Mouse (Mus musculus): ENCODE data around the gene Gpr35. TPM values are rescaled to one million over a fixed set of nuclear protein-coding genes. Genes with fewer than 3 reads are reported as not detected.

Gpr35 gene
- 0.37 and 0.42 TPM in 2 replicates for polyA plus RNA-seq (2015; fragmentation: Nextera tagmentation; extraction: Ambion mirVana)

DNA sequence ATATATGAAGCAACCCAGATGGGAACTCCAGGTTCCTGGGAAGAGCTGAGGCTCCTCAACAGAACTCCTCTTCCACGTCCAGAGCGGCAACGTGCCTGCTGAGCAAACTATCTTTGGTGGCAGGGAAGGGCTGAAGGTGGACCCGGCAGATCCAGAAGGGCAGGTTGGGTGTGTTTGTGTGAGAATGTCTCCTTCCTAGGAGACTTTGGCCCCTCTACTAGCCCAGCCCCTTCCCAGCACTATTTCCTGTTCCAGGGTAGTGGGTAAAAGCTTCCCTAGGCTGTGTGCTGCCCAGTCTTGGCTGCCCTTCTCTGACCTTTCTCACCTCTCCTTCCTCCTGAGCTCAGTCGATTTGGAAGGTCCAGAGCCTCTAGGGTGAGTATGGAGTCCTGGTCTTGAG is at the start of gene Gpr35:
Gpr35 (plus strand) TSS at position 259 of the 400 bp plus-strand sequence.
- no peak within 1 kb of the TSS for H3K9ac ChIP-seq
- H3K4me3 ChIP-seq (replicated peaks), result no peak within 1 kb of the TSS
- DNase-seq (no peak), ATAC-seq (ENCODE audit: low read depth) (no peak)
- no peaks in the 10 kb centered on the region for H3K27me3 ChIP-seq
- H3K4me1 ChIP-seq (replicated peaks), result no peaks in the 10 kb centered on the region
- H3K4me2 ChIP-seq, result no peak within 1 kb of the TSS
- H3K36me3 ChIP-seq, result peaks cover 21% of the 10 kb centered on the region; the same call in 1 of the 2 replicates
- WGBS (ENCODE audit: insufficient replicate concordance), result 59% methylated on average over 5 of the region's 5 CpGs
- H3K27ac ChIP-seq, result no peak within 1 kb of the TSS
- no peaks in the 10 kb centered on the region for H3K9me3 ChIP-seq (replicated peaks)

DNA sequence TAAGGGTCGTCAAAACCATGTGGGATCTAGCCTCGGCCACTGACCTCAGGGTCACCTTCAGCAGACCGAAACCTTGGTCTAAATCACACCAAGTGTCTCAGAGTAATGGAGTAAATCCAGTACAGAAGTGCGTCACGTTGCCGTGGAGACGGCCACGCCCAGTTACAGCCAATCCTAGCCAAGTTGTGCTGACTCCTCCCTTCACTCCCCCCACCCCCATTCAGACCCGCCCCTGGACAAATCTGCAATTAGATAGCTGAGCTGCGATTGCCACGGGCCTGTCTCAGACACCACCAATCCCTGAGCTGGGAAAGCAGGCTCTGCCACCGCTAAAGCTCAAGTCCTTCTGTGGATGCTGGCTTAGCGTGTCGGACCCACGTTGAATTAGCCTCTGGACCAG is 47.9 kb upstream of the Gpr35 start, which contains the start of gene Ankmy1:
Ankmy1 (minus strand) TSS at position 121 of the 400 bp plus-strand sequence.
- Histone ChIP-seq H3K4me2 (peak within 1 kb of the TSS; percentile 35), H3K27me3 (peaks cover 24% of the 10 kb centered on the region), H3K27ac (no peak within 1 kb of the TSS), H3K4me1 (replicated peaks) (peaks cover 18% of the 10 kb centered on the region), H3K36me3 (peaks cover 5% of the 10 kb centered on the region; the same call in 1 of the 2 replicates), H3K9me3 (replicated peaks) (no peaks in the 10 kb centered on the region), H3K9ac (no peak within 1 kb of the TSS), H3K4me3 (replicated peaks) (no peak within 1 kb of the TSS)
- ATAC-seq (ENCODE audit: low read depth) (no peak), DNase-seq (peak; percentile 28)
- WGBS (ENCODE audit: insufficient replicate concordance), result 5% methylated on average over 15 of the region's 15 CpGs

- no peaks in the 10 kb centered on the region for H3K9me3 ChIP-seq (replicated peaks)
- H3K4me3 ChIP-seq (replicated peaks), result no peak overlapping the region
- no peak overlapping the region for H3K4me2 ChIP-seq
- no peak overlapping the region for H3K27ac ChIP-seq
- WGBS (ENCODE audit: insufficient replicate concordance), result 53% methylated on average over 4 of the region's 4 CpGs
- peaks cover 24% of the 10 kb centered on the region for H3K27me3 ChIP-seq
- ATAC-seq (ENCODE audit: low read depth) (no peak), DNase-seq (no peak)
- peaks cover 27% of the 10 kb centered on the region for H3K4me1 ChIP-seq (replicated peaks)
- peaks cover 5% of the 10 kb centered on the region; the same call in 1 of the 2 replicates for H3K36me3 ChIP-seq
- H3K9ac ChIP-seq, result no peak overlapping the region
Observed at GRCm38 (mm10) chr1:92903627-92904026, 47.0 kb upstream of the Gpr35 start.

GRCm38 (mm10) chr1:92905703-92906310 is 44.9 kb upstream of the Gpr35 start:
- Histone ChIP-seq H3K9me3 (replicated peaks) (no peaks in the 10 kb centered on the region), H3K27me3 (peaks cover 24% of the 10 kb centered on the region), H3K4me1 (replicated peaks) (peaks cover 46% of the 10 kb centered on the region), H3K4me3 (replicated peaks) (no peak overlapping the region), H3K9ac (no peak overlapping the region), H3K36me3 (peaks cover 5% of the 10 kb centered on the region; the same call in 1 of the 2 replicates), H3K4me2 (no peak overlapping the region), H3K27ac (no peak overlapping the region)
- WGBS (ENCODE audit: insufficient replicate concordance), result 65% methylated on average over 2 of the region's 2 CpGs
- DNase-seq, result no peak
- no peak for ATAC-seq (ENCODE audit: low read depth)

GRCm38 (mm10) chr1:92906779-92907631 is 43.7 kb upstream of the Gpr35 start, which contains the start of gene Dusp28:
TSS of gene Dusp28 (plus strand) at chr1:92906981.
- under 1% methylated on average over 81 of the region's 81 CpGs for WGBS (ENCODE audit: insufficient replicate concordance)
- peak; percentile 83 for DNase-seq
- H3K4me1 ChIP-seq (replicated peaks), result peaks cover 57% of the 10 kb centered on the region

DNA sequence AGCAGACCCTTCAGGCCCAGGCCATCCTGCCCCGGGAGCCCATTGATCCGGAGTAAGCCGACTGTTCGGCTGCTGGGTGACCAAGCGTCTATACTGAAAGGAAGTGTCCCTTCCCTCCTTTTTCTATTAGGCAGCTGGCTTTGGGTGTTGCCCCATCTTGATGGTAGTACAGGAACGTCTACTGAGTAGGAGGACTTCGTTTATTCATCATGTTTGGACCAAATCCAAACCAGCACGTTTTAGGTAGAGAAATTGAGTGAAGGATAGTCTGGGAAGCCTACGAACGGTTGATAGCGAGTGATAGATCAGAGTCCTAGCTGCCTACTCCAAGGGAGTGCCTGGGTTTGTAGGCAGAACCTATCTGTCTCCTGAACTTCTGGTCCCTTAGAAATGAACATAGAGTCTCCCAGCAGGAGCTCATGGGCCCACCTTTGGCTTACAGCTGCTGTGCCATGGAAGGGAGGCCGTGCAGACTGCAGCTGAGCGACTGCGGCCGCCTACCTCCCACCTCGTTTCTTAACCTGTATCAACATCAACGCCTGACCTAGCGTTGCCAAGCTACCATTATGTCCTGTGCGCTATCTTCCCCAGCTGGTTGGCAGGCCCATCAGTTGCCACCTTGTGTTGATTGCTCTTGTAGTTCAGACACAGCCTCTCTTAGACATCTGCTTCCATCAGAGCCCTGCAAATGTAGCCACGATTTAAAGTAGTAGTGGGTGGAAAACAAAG is 42.9 kb upstream of the Gpr35 start:
- peak overlapping the region; percentile 92 for H3K4me2 ChIP-seq
- peak; percentile 13 for ATAC-seq (ENCODE audit: low read depth)
- peak overlapping the region; percentile 88 for H3K27ac ChIP-seq
- H3K36me3 ChIP-seq, result peaks cover 5% of the 10 kb centered on the region; the same call in 1 of the 2 replicates
- peaks cover 62% of the 10 kb centered on the region for H3K4me1 ChIP-seq (replicated peaks)
- WGBS (ENCODE audit: insufficient replicate concordance), result 43% methylated on average over 20 of the region's 20 CpGs
- H3K4me3 ChIP-seq (replicated peaks), result peak overlapping the region; percentile 78
- peak overlapping the region; percentile 83 for H3K9ac ChIP-seq
- DNase-seq, result no peak
- peaks cover 7% of the 10 kb centered on the region; the same call in 1 of the 2 replicates for H3K27me3 ChIP-seq
- H3K9me3 ChIP-seq (replicated peaks), result no peaks in the 10 kb centered on the region

More at GRCm38 (mm10) chr1:92906779-92907631, 43.7 kb upstream of the Gpr35 start, which contains the start of gene Dusp28:
- Histone ChIP-seq H3K27ac (peak within 1 kb of the TSS; percentile 88), H3K4me3 (replicated peaks) (peak within 1 kb of the TSS; percentile 78), H3K36me3 (peaks cover 5% of the 10 kb centered on the region; the same call in 1 of the 2 replicates), H3K9ac (peak within 1 kb of the TSS; percentile 83), H3K27me3 (peaks cover 13% of the 10 kb centered on the region), H3K4me2 (peak within 1 kb of the TSS; percentile 92), H3K9me3 (replicated peaks) (no peaks in the 10 kb centered on the region)
- peak; percentile 90 for ATAC-seq (ENCODE audit: low read depth)

DNA sequence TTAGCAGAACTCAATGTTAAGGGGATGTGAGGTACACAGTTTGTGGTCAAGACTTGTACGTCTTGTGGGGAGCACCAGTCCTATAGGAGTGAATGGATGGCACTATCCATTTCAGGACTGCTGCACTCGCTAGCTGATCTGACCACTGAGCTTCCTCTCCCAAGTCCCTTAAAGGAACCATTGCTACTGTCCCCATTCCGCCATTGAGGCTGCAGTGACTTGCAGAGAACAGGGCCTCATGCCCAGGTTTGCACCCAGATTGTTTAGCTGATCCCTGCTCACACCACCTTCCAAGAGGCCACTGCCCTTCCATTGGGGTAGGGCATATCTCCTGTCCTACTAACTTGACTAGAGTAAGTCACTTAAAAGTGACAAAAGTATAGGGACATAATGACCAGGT is 42.0 kb upstream of the Gpr35 start:
- no peak overlapping the region for H3K9ac ChIP-seq
- H3K4me2 ChIP-seq, result 0 out of 2 replicates have a peak overlapping the region, but pooled peaks have one; percentile 92
- 75% methylated on average over 3 of the region's 3 CpGs for WGBS (ENCODE audit: insufficient replicate concordance)
- peaks cover 61% of the 10 kb centered on the region for H3K4me1 ChIP-seq (replicated peaks)
- DNase-seq (no peak), ATAC-seq (ENCODE audit: low read depth) (no peak)
- no peaks in the 10 kb centered on the region for H3K27me3 ChIP-seq
- H3K27ac ChIP-seq, result no peak overlapping the region
- no peaks in the 10 kb centered on the region for H3K9me3 ChIP-seq (replicated peaks)
- H3K4me3 ChIP-seq (replicated peaks), result no peak overlapping the region
- H3K36me3 ChIP-seq, result peaks cover 7% of the 10 kb centered on the region

DNA sequence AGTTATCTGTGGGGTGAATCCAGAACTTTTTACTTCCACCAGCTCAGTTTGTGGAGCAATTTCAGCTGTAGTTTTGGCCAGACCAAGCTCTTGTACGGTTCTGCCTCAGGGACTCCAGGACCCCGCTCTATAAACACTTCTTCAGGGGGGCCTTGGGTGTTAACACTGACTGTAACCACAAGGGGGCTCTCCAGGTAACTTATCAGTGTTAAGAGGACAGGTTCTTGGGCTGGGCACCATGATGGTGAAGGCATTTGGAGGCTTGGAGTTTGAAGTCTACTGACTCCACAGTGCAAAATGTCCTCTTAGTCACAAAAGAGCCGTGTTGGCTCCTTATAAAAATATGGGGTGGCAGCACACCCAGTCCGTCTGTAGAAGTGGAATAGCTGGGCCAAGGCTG is 41.6 kb upstream of the Gpr35 start:
- DNase-seq, result peak; percentile 23
- no peaks in the 10 kb centered on the region for H3K27me3 ChIP-seq
- no peak overlapping the region for H3K27ac ChIP-seq
- H3K4me3 ChIP-seq (replicated peaks), result no peak overlapping the region
- H3K9ac ChIP-seq, result no peak overlapping the region
- H3K36me3 ChIP-seq, result peaks cover 10% of the 10 kb centered on the region
- 62% methylated on average over 4 of the region's 4 CpGs for WGBS (ENCODE audit: insufficient replicate concordance)
- ATAC-seq (ENCODE audit: low read depth), result no peak
- H3K4me2 ChIP-seq, result no peak overlapping the region
- peaks cover 61% of the 10 kb centered on the region for H3K4me1 ChIP-seq (replicated peaks)
- H3K9me3 ChIP-seq (replicated peaks), result no peaks in the 10 kb centered on the region

- Histone ChIP-seq H3K9me3 (replicated peaks) (no peaks in the 10 kb centered on the region), H3K4me2 (peak within 1 kb of the TSS; percentile 95), H3K27ac (peak within 1 kb of the TSS; percentile 73), H3K4me3 (replicated peaks) (peak within 1 kb of the TSS; percentile 80), H3K36me3 (peaks cover 21% of the 10 kb centered on the region), H3K4me1 (replicated peaks) (peaks cover 61% of the 10 kb centered on the region), H3K27me3 (no peaks in the 10 kb centered on the region), H3K9ac (peak within 1 kb of the TSS; percentile 84)
- ATAC-seq (ENCODE audit: low read depth) (peak; percentile 66), DNase-seq (peak; percentile 59)
- WGBS (ENCODE audit: insufficient replicate concordance), result 1% methylated on average over 45 of the region's 57 CpGs
Observed at GRCm38 (mm10) chr1:92910239-92910885, 40.3 kb upstream of the Gpr35 start, which contains the start of gene Rnpepl1. TSS of gene Rnpepl1 (plus strand) at chr1:92910783.

GRCm38 (mm10) chr1:92910925-92911720 is 39.5 kb upstream of the Gpr35 start:
- DNase-seq (peak; percentile 26), ATAC-seq (ENCODE audit: low read depth) (peak; percentile 19)
- Histone ChIP-seq H3K27ac (peak overlapping the region; percentile 73), H3K36me3 (peaks cover 25% of the 10 kb centered on the region), H3K27me3 (no peaks in the 10 kb centered on the region), H3K4me1 (replicated peaks) (peaks cover 61% of the 10 kb centered on the region), H3K4me3 (replicated peaks) (peak overlapping the region; percentile 80), H3K9ac (peak overlapping the region; percentile 84), H3K9me3 (replicated peaks) (no peaks in the 10 kb centered on the region), H3K4me2 (peak overlapping the region; percentile 95)
- 2% methylated on average over 68 of the region's 85 CpGs for WGBS (ENCODE audit: insufficient replicate concordance)
